Mouse (Mus musculus) thymus, postnatal 25 days (tissue): Measurements from ENCODE around the gene Wdr91.
A peak's percentile ranks its signal among the peaks of the same experiment; 100 is the strongest.

Experiments used
- DNase-seq: peaks from one replicate; pipeline ENCODE4 v3.0.0; 2022

Wdr91 gene

GRCm38 (mm10) chr6:34877509-34878321 is 33.0 kb downstream of the Wdr91 start, which contains the start of gene Cyren:
Gene Cyren (minus strand): TSS chr6:34878060.
- DNase-seq: peak; percentile 95

DNA sequence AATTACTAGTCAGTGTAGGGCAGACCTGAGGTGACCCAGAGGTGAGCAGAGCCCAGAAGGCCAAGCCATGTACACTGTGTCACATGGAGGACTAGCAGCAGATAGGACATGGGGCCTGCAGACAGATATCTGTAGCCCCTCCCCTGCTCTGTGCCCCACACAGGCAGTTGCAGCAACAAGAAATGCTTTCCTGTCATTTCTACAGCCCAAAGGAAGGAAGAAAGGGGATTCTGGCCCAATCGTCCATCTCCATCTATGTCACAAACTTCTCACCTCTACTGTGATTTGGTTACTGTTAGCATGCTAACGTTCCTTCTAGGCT is 33.9 kb downstream of the Wdr91 start:
- no peak for DNase-seq

DNA sequence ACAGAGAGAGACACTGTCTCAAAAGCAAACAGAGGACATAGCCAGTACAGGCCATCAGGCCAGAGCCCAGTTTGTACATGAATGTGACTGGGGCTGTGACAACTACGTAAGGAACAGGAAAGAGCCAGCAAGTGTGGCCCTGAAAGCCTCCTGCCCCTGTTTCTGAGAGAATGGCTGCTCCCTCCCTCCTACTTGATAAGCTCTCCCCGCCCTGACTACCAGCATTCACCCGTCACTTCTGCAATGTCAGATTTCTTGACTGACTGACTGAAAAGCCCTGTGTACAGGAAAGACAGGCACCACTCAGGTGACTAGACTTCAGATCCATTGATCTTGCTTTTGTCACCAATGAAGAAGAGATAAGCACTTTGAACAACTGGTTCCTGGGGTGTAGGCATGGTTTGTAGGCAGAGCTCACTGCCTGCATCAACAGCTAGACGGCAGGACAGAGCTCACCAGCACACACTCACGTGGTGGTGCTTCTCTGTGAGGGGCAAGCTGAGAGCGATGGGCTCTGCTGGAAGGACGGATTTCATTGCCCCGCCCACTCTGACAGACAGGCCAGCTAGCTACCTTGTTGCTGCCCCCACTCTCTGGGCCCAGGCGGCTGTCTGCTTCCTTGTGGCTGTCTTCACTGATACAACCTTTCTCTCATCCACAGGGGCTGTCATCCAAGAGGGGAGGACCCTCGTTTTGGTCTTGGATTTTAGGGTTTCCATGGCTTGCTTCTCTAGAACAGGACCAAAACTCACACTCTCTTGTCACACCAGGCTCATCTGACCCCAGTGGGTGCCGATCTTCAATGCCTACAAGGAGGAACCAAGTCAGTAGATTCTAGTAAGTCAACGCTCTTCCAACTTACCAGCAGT is 34.5 kb downstream of the Wdr91 start:
- DNase-seq: peak; percentile 44

DNA sequence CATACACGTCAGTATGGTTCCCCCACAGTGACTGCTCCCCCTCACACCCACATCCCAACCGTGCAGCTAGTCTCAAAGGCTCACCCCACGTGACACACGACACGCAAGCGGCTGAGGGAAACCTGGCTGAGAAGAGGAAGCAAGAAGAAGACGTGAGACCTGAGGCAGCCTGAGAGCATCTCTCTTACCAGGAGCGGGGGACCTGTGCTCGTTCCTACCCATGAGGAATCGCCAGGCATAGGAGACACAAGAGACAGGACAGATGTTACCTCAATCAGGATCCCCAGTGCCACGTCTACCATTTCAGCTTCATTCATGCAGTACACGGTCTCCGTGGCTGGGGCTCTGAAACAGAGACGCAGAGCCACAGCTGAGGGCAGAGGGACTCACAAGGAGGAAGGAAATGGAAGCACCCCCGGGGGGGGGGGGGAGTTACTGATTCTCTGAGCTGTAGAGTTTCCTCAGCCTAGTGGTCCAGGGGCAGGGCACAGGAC is 35.4 kb downstream of the Wdr91 start:
- DNase-seq: peak; percentile 86

DNA sequence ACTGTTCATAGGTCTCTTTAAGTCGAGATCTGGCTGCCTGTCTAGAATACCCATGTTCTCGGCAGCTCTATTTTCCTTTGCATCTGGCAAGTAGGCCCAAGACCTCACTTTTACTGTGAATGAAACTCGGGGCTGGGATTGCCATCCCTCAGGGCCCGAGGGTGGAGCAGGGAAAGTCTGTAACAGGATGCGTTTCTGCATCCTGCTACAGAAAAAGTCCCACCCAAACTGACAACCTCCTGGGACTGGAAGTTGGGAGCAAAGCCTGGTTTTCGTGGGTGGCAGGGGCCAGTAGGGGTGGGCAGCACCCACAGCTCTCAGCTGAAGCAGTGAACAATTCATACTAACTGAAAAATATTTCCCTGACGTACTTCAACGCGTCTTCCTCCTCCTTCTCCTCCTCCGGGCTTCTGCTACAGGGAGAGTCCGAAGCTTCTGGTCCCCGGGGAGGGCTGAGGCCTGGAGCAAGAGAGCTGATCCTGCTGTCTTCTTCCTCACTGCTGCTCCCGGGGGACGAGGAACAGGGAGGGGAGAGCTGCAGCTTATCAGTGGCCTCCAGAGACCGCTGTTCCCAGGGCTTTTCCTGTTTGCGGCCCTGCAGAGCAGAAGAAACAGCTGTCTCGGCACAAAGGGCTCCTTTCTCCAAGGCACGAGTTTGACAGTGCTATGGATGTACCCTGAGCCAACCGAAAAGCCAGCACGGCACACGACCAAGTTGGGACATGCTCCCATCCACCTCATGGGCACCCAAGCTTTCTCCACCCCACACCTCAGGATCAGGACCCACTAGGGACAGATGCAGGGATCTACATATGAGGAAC is 36.4 kb downstream of the Wdr91 start:
- DNase-seq: peak; percentile 19

DNA sequence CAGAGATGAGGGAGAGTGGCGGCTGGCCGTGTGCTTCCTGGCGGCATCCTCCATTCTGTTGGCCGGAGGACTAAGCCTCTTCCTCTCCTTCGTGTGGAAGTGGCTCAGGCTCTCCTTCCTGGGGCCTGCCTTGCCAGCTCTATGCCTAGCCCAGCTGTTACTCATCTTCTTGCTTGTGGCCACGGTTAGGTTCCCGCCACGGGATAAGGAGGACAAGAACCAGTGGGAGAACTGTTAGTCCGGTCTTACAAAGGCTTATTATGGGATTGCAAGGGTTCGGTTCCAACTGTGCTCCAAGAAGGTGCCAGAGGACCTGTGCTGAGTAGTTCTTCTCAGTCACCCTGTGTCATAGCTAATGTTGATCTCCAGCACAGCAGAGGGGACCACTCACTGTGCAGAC is 37.8 kb downstream of the Wdr91 start:
- DNase-seq: no peak

- DNase-seq: no peak
These were observed 38.7 kb downstream of the Wdr91 start for GRCm38 (mm10) chr6:34871929-34872328.

GRCm38 (mm10) chr6:34870724-34871123 is 40.0 kb downstream of the Wdr91 start:
- DNase-seq: no peak

GRCm38 (mm10) chr6:34870136-34870535 is 40.5 kb downstream of the Wdr91 start:
- no peak for DNase-seq

GRCm38 (mm10) chr6:34869225-34869915 is 41.3 kb downstream of the Wdr91 start:
- peak; percentile 64 for DNase-seq

DNA sequence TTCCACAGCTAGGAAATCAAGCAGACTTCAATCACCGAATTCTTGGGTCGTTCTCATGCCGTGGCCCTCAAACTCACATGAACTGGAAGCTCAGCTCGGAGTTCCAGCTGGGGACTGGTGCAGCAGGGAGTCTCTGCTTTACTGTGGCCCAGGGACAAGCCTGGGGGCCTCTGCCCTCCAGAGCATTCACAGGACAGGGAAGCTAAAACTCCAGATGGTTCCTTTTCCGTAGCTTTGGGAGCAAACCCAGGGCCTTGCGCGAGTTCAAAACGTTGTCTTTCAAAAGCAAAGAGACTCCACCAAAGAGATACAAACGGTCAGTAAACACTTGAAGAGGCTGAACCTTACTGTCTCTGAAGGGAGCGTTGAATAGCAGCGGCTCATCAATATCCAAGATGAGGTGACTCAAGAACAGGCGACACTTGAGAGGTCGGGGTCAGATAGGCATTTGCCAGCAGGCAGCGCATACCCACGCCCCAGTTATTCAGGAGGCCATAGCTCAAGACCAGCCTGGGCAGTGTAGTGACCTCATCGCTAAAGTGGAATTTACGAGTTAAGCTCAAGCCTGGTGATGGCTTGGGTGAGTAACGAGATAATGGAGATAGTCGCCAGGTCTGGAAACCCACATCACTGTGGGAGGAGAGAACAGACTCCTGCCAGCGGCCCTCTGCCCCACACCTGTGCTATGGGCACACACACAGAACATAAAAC is 42.0 kb downstream of the Wdr91 start:
- DNase-seq: no peak

DNA sequence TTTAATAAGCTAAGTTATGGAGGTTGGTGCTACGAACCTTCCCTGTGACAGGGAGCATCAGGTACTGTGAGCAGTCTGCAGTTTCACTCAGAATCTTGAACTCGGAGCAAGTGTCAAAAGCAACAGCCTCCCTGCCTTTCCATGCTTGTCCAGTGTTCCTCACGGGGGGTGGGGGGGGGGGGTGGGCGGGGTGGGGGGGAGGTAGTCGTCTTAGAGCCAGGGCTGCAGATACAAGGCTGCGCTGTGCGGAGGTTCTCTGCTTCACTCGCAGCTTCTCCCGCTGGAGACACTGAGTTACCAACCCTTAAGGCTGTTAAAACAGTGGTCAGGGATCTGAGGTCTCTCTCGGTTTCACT is 42.7 kb downstream of the Wdr91 start:
- no peak for DNase-seq

DNA sequence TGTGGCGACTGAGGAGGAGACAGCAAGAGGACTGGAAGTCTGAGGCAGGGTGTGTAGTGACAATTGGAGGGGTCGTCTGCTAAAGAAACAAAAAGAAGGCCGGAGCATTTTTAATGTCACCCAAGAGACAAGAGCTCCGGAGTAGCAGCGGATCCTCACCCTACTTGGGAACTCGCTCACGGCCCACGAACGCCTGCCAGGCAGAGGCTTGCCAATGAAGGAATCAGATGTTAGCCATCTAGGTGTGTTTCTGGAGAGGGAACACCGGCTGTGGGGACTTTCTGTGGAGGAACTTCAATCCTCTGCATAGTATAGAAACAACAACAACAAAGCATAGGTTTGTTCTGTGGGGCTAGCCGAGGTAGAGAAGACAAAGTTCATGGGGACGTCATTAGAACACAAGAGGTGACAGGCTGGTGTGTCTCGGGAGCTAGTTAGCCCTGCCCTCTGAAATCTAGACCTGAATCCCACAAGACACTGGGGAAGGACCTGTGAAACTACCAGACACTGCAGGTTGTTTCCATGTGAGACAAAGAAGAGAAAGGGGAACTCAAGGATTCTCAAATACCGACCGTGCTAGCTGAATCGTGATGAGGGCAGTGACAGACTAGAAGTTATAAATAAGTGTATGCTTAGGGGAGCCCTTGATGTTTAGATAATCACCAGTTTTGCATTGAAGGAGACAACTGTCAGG is 43.2 kb downstream of the Wdr91 start:
- no peak for DNase-seq

- DNase-seq: no peak
These were observed 43.9 kb downstream of the Wdr91 start for GRCm38 (mm10) chr6:34866786-34867185.

DNA sequence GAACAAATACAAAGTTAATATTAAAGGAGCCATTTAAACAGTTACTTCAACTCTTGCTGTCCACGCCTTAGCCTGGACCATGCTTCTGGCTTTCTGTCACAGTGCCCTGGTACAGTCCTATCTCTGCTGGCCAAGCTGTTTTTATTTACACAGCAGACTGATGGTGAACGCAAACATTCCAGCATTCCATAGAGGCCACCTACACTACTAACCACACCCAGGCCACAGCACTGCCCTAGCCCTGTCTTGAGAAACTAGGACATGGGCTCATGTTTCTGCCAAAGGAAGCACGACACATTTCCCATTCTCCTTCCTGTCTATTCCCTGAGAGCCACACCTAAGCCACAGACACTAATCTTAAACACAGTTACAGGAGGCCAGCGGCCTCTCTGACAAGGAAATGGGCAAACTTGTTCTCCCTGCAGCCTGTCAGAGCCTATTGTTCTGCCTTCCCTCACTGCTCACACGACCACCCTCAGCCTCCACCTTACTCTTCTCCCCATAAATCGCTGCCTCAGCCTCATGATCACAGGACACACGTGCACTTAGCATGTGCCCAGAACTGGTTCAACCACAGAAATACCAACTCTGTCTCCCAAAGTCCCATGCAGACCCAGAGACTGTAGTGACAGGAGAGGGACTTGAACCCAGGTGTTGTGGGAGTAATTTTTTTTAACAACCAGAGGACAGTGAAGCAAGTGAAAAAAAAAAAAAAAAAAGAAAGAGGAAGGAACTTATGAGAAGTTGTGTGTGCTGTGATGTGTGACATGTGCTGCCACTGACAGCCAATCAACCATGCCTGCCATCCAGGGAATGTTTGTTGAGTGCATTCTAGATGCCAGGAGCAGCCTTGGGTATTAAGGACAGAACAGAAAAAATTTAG is 44.7 kb downstream of the Wdr91 start:
- DNase-seq: no peak

GRCm38 (mm10) chr6:34865213-34865612 is 45.5 kb downstream of the Wdr91 start:
- DNase-seq: no peak

DNA sequence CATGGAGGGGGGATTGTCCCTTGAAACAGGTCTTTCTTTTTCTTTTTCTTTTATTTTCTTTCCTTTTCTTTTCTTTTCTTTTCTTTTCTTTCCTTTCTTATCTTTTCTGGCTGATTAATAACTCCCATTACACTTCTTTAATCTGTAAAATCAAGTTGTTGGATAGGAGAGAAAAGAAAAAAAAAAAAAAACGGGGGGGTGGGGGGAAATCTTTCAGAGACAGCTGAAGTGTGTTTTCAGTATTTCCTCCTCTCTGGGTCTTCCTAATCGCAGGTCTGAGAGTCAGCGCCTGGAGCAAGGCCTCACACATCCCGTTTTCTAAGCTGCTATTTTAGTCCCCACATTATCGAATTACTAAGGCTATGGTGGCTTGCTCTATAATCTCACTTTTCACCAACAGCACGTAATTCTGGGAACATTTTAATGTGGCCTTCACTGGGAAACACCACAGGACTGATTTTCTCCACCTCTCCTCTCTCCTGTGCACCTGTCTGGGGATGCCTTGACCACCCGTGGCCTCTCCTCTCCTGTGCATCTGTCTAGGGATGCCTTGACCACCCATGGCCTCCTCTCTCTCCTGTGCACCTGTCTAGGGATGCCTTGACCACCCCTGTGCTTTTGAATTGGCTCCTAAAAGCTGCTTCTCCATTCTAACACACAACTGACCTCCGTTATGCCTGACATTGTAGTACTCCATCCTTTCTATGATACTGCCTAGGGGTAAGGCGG is 46.7 kb downstream of the Wdr91 start:
- no peak for DNase-seq

DNA sequence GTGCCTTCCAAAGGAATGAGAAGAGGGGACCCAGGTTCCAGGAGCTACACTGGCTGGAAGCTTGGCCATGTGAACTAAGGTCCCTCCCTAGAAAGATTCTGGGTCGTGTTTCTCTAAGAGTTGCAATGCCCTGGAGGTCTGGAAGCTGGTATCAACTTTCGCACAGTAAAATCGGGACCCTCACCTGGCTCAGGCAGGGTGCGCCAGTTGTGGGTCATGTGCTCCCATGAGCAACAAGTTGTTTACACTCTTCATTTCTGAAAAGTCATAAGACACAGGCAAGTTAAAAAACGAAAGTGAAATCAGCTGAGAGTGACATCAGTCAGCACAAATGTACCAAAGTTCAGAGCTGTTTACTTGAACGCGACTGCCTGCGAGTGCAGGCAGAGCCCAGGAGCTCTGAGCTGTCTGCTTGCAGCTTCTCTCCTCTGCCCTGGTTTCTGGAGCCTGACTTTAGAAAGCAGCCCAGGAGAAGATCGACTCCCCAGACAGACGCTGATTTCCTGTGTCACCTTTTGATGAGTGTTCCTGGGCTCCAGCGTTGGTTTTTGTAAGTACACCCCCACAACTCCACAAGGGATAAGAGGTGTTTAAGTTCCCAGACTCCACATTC is 47.8 kb downstream of the Wdr91 start, which contains the start of gene Tmem140:
Tmem140 (plus strand) TSS at position 356 of the 613 bp plus-strand sequence.
- peak; percentile 69 for DNase-seq

GRCm38 (mm10) chr6:34862381-34862780 is 48.3 kb downstream of the Wdr91 start:
- peak; percentile 56 for DNase-seq
